Mouse (Mus musculus): ENCODE measurements around the gene Hspb8. TPM values are rescaled to one million over a fixed set of nuclear protein-coding genes. Genes with fewer than 3 reads are reported as not detected.

Hspb8 gene
- total and polyA plus RNA-seq, 3 experiments = 0.16 TPM; not detected in 2

DNA sequence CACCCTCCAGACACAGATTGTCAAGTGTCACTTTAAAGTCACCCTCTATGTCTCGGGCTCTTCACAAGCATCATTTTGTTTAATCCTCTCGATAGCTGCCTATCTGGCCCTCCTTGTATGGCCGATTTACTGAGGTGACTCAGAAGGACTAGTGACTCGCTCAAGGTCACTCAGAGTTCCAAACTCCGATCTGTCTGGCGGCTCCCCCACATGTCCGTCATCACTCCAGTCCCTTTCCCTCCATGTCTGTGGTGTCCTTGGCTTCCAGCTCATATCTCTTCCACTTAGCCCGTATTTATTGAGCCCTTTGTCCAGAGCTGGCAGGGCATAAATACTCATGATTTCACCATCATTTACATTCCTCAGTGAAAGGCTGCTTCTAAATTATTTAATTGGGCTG lies 28.2 kb upstream of the Hspb8 start:
- no peak for ATAC-seq (ENCODE audit: extremely low read depth, insufficient number of reproducible peaks, low FRiP score, poor library complexity, severe bottlenecking)
- no peaks in the 10 kb centered on the region for H3K27me3 ChIP-seq (ENCODE audit: insufficient read depth, low read length)
- H3K4me1 ChIP-seq (ENCODE audit: insufficient read depth, low read depth, low read length) = no peaks in the 10 kb centered on the region
- no peak overlapping the region for H3K4me3 ChIP-seq (ENCODE audit: low read depth, low read length)
- TF ChIP-seq CTCF (IDR thresholded peaks at IDR 0.05; ENCODE audit: low read depth, low read length) = no peak
- no peak for TF ChIP-seq TAL1 (conservative IDR thresholded peaks at IDR 0.05; ENCODE audit: low read depth, low read length)
- TF ChIP-seq GATA1 (IDR thresholded peaks at IDR 0.05; ENCODE audit: borderline replicate concordance, low read length) = no peak
- TF ChIP-seq GATA2 (IDR thresholded peaks at IDR 0.05; ENCODE audit: borderline replicate concordance, low read depth, low read length) = no peak
- no peak for TF ChIP-seq POLR2AphosphoS5 (IDR thresholded peaks at IDR 0.05; ENCODE audit: insufficient replicate concordance, low read depth, low read length)
- H3K36me3 ChIP-seq (replicated peaks) = no peaks in the 10 kb centered on the region
- no peak for DNase-seq (ENCODE audit: low spot score)
- H3K9me3 ChIP-seq (replicated peaks) = peaks cover 70% of the 10 kb centered on the region

DNA sequence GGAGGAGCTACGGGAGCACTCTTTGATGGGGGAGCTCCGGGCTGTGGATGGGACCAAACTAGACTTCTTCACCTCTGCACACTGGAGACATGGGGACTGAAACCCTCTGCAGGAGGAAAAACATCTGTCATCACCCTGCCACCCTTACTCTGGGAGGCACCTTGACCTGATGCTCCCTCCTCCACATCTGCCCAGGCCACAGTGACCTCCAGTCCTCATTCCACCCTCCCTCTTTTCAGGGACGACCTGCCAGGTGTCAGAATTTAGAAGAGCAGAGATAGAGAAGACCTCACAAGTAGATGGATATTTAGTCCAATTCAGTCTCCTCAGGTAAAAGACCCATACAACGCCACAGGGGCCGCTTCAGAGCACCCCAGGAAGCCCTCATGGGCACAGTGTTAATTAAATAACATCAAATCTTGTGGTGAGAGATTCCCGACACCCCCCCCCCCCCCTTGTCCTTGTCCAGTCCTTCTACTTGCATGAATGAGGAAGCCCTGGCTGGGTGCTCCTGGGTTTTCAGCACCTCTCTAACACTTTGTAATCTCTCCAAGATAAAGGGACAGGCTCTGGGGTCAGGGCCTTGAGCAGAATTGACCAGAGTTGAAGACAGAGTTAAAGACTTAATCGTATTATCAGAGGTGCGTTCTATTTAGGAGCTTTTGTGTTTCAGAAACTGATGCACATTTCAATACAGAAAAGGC lies 27.0 kb upstream of the Hspb8 start:
- Histone ChIP-seq H3K9me3 (replicated peaks) (peaks cover 67% of the 10 kb centered on the region), H3K4me1 (ENCODE audit: insufficient read depth, low read depth, low read length) (no peaks in the 10 kb centered on the region), H3K4me3 (ENCODE audit: low read depth, low read length) (no peak overlapping the region), H3K36me3 (replicated peaks) (no peaks in the 10 kb centered on the region), H3K27me3 (ENCODE audit: insufficient read depth, low read length) (no peaks in the 10 kb centered on the region)
- TF ChIP-seq TAL1 (conservative IDR thresholded peaks at IDR 0.05; ENCODE audit: low read depth, low read length) (no peak), GATA1 (IDR thresholded peaks at IDR 0.05; ENCODE audit: borderline replicate concordance, low read length) (no peak), POLR2AphosphoS5 (IDR thresholded peaks at IDR 0.05; ENCODE audit: insufficient replicate concordance, low read depth, low read length) (no peak), GATA2 (IDR thresholded peaks at IDR 0.05; ENCODE audit: borderline replicate concordance, low read depth, low read length) (no peak)
- DNase-seq (ENCODE audit: low spot score) (no peak), ATAC-seq (ENCODE audit: extremely low read depth, insufficient number of reproducible peaks, low FRiP score, poor library complexity, severe bottlenecking) (no peak)

DNA sequence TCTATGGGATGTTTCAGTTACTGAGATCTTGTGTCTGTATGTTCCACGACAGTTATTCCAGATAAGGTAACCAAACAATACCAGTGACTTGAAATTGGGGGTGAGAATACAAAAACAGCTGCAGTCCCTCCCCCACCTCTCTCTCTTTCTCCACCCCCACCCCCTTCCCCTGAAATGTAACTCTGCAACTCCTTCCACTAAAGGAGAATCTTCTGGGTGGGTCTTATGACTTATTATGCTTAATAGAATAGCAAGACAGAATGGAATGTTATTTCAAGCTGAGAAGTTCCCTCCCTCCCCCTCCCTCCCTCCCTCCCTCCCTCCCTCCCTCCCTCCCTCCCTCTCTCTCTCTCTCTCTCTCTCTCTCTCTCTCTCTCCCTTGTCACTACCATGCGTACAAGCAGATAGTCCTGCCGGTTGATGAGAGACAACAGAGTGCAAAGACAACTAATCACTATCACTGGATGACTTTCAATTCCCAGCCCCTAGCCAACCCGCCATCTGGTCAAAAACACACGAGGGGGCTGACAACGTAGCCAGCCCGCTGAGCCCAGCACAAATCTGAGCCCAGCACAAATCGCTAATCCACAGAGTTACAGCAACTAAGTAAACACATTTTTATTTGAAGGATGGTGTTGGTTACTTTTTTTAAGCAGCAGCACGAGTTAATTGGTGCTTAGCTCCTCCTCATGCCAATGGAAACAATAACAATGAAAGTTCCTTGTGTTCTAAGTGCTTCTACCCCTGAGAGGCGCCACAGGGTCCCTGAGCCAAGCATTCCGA lies 25.9 kb upstream of the Hspb8 start:
- no peaks in the 10 kb centered on the region for H3K36me3 ChIP-seq (replicated peaks)
- ATAC-seq (ENCODE audit: extremely low read depth, insufficient number of reproducible peaks, low FRiP score, poor library complexity, severe bottlenecking) (no peak), DNase-seq (ENCODE audit: low spot score) (no peak)
- H3K27me3 ChIP-seq (ENCODE audit: insufficient read depth, low read length) = no peaks in the 10 kb centered on the region
- TF ChIP-seq CTCF (IDR thresholded peaks at IDR 0.05; ENCODE audit: low read depth, low read length) (no peak), TAL1 (conservative IDR thresholded peaks at IDR 0.05; ENCODE audit: low read depth, low read length) (no peak), GATA2 (IDR thresholded peaks at IDR 0.05; ENCODE audit: borderline replicate concordance, low read depth, low read length) (no peak), POLR2AphosphoS5 (IDR thresholded peaks at IDR 0.05; ENCODE audit: insufficient replicate concordance, low read depth, low read length) (no peak), GATA1 (IDR thresholded peaks at IDR 0.05; ENCODE audit: borderline replicate concordance, low read length) (no peak)
- no peaks in the 10 kb centered on the region for H3K4me1 ChIP-seq (ENCODE audit: insufficient read depth, low read depth, low read length)
- peaks cover 75% of the 10 kb centered on the region for H3K9me3 ChIP-seq (replicated peaks)
- no peak overlapping the region for H3K4me3 ChIP-seq (ENCODE audit: low read depth, low read length)

DNA sequence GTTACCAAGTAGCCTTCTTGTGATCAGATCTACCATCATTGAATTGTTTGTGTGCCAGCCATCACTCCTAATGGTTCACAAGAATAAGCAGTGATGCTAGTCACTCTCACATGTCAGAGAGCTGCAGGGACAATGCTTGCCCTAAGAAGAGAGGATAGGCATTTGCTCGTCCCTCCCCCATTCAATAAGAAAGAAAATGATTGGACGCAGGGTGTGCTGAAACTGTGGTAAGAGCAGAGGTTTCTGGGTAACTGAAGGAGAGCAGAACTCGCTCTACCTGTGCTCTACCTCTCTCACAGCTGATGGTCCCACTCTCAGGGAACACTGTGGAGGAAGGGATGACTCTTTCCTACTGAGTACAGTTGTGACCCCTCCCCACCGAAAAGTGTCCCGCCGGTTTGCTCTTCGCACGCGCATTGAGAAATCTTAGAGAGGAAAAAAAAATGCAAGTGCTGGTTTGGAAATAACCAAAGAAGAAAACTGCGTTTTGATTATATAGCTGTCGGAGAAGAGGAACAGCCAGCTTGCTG lies 25.2 kb upstream of the Hspb8 start:
- no peaks in the 10 kb centered on the region for H3K4me1 ChIP-seq (ENCODE audit: insufficient read depth, low read depth, low read length)
- DNase-seq (ENCODE audit: low spot score) (no peak), ATAC-seq (ENCODE audit: extremely low read depth, insufficient number of reproducible peaks, low FRiP score, poor library complexity, severe bottlenecking) (no peak)
- TF ChIP-seq CTCF (IDR thresholded peaks at IDR 0.05; ENCODE audit: low read depth, low read length) = no peak
- no peak for TF ChIP-seq POLR2AphosphoS5 (IDR thresholded peaks at IDR 0.05; ENCODE audit: insufficient replicate concordance, low read depth, low read length)
- no peak for TF ChIP-seq GATA1 (IDR thresholded peaks at IDR 0.05; ENCODE audit: borderline replicate concordance, low read length)
- TF ChIP-seq GATA2 (IDR thresholded peaks at IDR 0.05; ENCODE audit: borderline replicate concordance, low read depth, low read length) = no peak
- TF ChIP-seq TAL1 (conservative IDR thresholded peaks at IDR 0.05; ENCODE audit: low read depth, low read length) = no peak
- no peak overlapping the region for H3K4me3 ChIP-seq (ENCODE audit: low read depth, low read length)
- no peaks in the 10 kb centered on the region for H3K36me3 ChIP-seq (replicated peaks)
- no peaks in the 10 kb centered on the region for H3K27me3 ChIP-seq (ENCODE audit: insufficient read depth, low read length)
- peaks cover 77% of the 10 kb centered on the region for H3K9me3 ChIP-seq (replicated peaks)

DNA sequence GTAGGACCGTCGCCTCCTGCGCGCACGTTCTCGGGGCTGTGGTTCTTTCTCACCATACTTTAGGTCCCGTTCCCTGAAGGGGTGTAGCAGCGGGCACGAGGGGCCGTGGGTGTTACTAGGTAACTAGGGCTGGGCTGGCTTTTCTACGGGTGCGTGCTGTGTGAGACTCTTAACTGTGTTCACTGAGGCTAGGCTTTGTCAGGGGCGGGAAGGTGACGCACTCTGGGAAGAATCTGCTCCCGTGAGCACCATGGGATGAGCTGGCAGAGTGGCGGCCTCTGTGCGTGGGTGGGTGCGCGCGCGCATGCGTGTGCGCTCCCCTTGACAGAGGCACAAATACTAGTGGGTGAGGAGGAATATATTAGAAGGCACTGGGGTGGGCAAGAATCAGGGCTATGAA lies 23.9 kb upstream of the Hspb8 start:
- Histone ChIP-seq H3K4me3 (ENCODE audit: low read depth, low read length) (no peak overlapping the region; the same call in 1 of the 2 replicates), H3K9me3 (replicated peaks) (peaks cover 79% of the 10 kb centered on the region), H3K27me3 (ENCODE audit: insufficient read depth, low read length) (no peaks in the 10 kb centered on the region), H3K36me3 (replicated peaks) (no peaks in the 10 kb centered on the region), H3K4me1 (ENCODE audit: insufficient read depth, low read depth, low read length) (no peaks in the 10 kb centered on the region)
- ATAC-seq (ENCODE audit: extremely low read depth, insufficient number of reproducible peaks, low FRiP score, poor library complexity, severe bottlenecking) = no peak
- TF ChIP-seq POLR2AphosphoS5 (IDR thresholded peaks at IDR 0.05; ENCODE audit: insufficient replicate concordance, low read depth, low read length) (no peak), GATA1 (IDR thresholded peaks at IDR 0.05; ENCODE audit: borderline replicate concordance, low read length) (no peak), TAL1 (conservative IDR thresholded peaks at IDR 0.05; ENCODE audit: low read depth, low read length) (no peak), CTCF (IDR thresholded peaks at IDR 0.05; ENCODE audit: low read depth, low read length) (no peak), GATA2 (IDR thresholded peaks at IDR 0.05; ENCODE audit: borderline replicate concordance, low read depth, low read length) (no peak)
- no peak for DNase-seq (ENCODE audit: low spot score)
